Mouse (Mus musculus): ENCODE results near the gene Eif2b3. TPM values are rescaled to one million over a fixed set of nuclear protein-coding genes. Genes with fewer than 3 reads are reported as not detected.

The Eif2b3 gene
- polyA plus RNA-seq, 1 experiment: 0.58 TPM

DNA sequence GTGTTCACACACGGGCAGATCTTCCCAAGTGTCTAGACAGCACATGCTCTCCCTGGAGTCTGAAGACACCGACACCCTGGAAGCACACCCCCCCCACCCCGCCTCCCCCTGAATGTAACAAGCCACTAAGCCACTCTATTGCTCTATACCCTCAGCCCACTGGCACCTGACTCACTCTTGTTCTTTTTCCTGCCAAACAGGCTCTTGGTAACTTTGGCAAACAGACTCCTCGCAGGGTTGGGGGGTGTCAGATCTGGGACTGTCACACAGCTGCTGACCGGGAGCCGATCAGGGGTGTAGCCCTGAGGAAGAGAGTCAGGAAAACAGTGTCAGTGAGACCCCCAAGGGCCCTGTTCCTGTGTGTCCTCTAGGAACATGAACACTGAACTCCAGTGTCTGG, 112.0 kb downstream of the Eif2b3 start:
- no peak for TF ChIP-seq TAL1 (IDR thresholded peaks at IDR 0.05; ENCODE audit: low read length)
- TF ChIP-seq GATA1 (IDR thresholded peaks at IDR 0.05; ENCODE audit: low read length): no peak
- peaks cover 45% of the 10 kb centered on the region for H3K4me1 ChIP-seq (ENCODE audit: control insufficient read depth)

DNA sequence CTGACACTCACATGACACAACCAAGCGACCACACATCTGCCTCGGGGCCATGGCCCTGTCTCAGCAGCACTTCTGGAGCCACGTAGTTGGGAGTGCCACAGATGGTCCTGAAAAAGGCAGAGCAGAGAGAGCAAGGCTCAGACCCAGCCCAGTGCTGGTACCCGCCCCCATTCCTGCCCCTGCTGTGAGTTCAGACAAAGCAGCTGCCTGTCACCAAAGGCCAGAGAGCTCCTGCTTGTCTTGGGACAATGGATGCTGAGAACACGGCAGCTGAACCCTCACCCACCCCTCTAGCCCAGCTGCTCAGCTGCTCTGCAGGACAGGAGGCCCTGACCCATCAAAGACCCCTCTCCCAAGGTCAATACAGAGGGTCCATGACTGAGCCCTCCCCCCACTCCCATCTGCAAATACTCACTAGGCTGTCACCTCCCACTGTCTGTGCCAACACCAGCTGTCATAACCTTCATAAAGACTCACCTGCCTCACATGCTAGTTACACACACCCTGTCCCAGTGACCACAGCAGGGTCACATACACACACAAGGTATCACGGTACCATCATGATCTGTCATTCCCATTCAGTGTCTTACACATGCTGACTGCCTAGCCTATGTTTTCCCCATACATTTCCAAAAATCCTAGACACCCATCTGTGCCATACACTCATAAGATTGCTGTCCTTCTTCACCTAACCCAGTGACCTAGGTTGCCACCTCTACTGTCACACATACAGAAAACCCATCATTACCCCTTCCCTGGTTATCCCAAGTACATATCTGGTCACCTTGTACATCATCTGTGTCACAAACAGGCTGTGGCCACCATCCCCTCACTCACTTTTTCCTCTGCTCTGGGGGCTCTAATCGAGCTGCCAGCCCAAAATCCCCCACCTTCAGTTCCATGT, 112.9 kb downstream of the Eif2b3 start:
- Histone ChIP-seq H3K4me3 (replicated peaks) (no peak overlapping the region), H3K36me3 (ENCODE audit: control insufficient read depth) (peaks cover 21% of the 10 kb centered on the region), H3K9me3 (ENCODE audit: control insufficient read depth, low read length) (peaks cover 4% of the 10 kb centered on the region; the same call in 1 of the 2 replicates), H3K27me3 (ENCODE audit: control insufficient read depth) (peaks cover 30% of the 10 kb centered on the region), H3K4me1 (ENCODE audit: control insufficient read depth) (peaks cover 46% of the 10 kb centered on the region)
- TF ChIP-seq TAL1 (IDR thresholded peaks at IDR 0.05; ENCODE audit: low read length) (no peak), GATA1 (IDR thresholded peaks at IDR 0.05; ENCODE audit: low read length) (no peak)

More for the DNA sequence above, 112.0 kb downstream of the Eif2b3 start:
- Histone ChIP-seq H3K36me3 (ENCODE audit: control insufficient read depth) (peaks cover 21% of the 10 kb centered on the region), H3K9me3 (ENCODE audit: control insufficient read depth, low read length) (peaks cover 4% of the 10 kb centered on the region; the same call in 1 of the 2 replicates), H3K27me3 (ENCODE audit: control insufficient read depth) (peaks cover 30% of the 10 kb centered on the region), H3K4me3 (replicated peaks) (no peak overlapping the region)

DNA sequence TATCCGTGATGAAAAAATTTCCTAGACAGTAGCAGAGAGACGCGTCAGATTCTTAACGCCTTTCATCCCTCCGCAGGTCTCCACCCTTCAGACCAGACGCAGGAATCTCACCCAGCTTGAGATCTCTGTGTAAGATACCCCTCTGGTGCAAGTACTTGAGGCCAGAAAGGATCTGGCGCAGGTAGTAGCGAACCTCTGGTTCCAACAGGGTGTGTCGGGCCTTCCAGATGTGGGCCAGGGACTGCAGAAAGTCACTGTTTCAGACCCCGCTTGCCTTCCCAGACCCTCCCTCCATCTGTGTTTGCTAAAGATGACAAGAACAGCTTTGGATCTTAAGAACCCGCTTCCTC, 113.6 kb downstream of the Eif2b3 start:
- Histone ChIP-seq H3K4me3 (replicated peaks) (peak overlapping the region; percentile 82), H3K27me3 (ENCODE audit: control insufficient read depth) (peaks cover 30% of the 10 kb centered on the region), H3K36me3 (ENCODE audit: control insufficient read depth) (peaks cover 21% of the 10 kb centered on the region), H3K9me3 (ENCODE audit: control insufficient read depth, low read length) (peaks cover 4% of the 10 kb centered on the region; the same call in 1 of the 2 replicates), H3K4me1 (ENCODE audit: control insufficient read depth) (peaks cover 46% of the 10 kb centered on the region)
- no peak for TF ChIP-seq GATA1 (IDR thresholded peaks at IDR 0.05; ENCODE audit: low read length)
- no peak for TF ChIP-seq TAL1 (IDR thresholded peaks at IDR 0.05; ENCODE audit: low read length)

GRCm38 (mm10) chr4:117133366-117133796, 114.2 kb downstream of the Eif2b3 start:
- H3K36me3 ChIP-seq (ENCODE audit: control insufficient read depth): peaks cover 19% of the 10 kb centered on the region

GRCm38 (mm10) chr4:117133817-117134600, 114.8 kb downstream of the Eif2b3 start, which contains the start of gene Plk3:
Plk3 (minus strand) TSS chr4:117133963.
- peaks cover 30% of the 10 kb centered on the region for H3K27me3 ChIP-seq (ENCODE audit: control insufficient read depth)
- peaks cover 16% of the 10 kb centered on the region for H3K36me3 ChIP-seq (ENCODE audit: control insufficient read depth)
- TF ChIP-seq TAL1 (IDR thresholded peaks at IDR 0.05; ENCODE audit: low read length) (no peak), GATA1 (IDR thresholded peaks at IDR 0.05; ENCODE audit: low read length) (no peak)
- peaks cover 4% of the 10 kb centered on the region; the same call in 1 of the 2 replicates for H3K9me3 ChIP-seq (ENCODE audit: control insufficient read depth, low read length)
- H3K4me1 ChIP-seq (ENCODE audit: control insufficient read depth): peaks cover 54% of the 10 kb centered on the region
- peak within 1 kb of the TSS; percentile 82 for H3K4me3 ChIP-seq (replicated peaks)

More at GRCm38 (mm10) chr4:117133366-117133796, 114.2 kb downstream of the Eif2b3 start:
- peaks cover 4% of the 10 kb centered on the region; the same call in 1 of the 2 replicates for H3K9me3 ChIP-seq (ENCODE audit: control insufficient read depth, low read length)
- H3K4me3 ChIP-seq (replicated peaks): peak overlapping the region; percentile 82
- peaks cover 30% of the 10 kb centered on the region for H3K27me3 ChIP-seq (ENCODE audit: control insufficient read depth)
- no peak for TF ChIP-seq TAL1 (IDR thresholded peaks at IDR 0.05; ENCODE audit: low read length)
- TF ChIP-seq GATA1 (IDR thresholded peaks at IDR 0.05; ENCODE audit: low read length): no peak
- H3K4me1 ChIP-seq (ENCODE audit: control insufficient read depth): peaks cover 51% of the 10 kb centered on the region

DNA sequence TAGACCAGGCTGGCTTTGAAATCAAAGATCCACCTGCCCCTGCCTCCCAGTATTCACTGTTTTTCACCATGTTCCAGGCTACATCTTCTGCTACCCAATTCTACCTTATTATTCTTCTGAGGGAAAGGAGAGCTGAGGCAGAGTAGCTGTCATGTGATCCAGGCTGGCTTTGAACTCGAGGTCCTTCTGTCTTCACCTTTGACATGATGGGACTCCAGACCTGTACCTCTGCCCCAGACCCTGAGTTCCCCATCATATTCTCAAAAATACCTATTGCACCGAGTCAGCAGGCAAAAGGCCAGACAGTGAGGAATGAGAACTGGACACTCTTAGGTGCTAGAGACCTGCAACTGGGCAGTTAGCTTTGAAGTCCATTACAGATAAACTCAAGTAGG, 115.4 kb downstream of the Eif2b3 start:
- H3K36me3 ChIP-seq (ENCODE audit: control insufficient read depth): peaks cover 14% of the 10 kb centered on the region
- H3K4me1 ChIP-seq (ENCODE audit: control insufficient read depth): peaks cover 58% of the 10 kb centered on the region
- TF ChIP-seq TAL1 (IDR thresholded peaks at IDR 0.05; ENCODE audit: low read length) (no peak), GATA1 (IDR thresholded peaks at IDR 0.05; ENCODE audit: low read length) (no peak)
- H3K27me3 ChIP-seq (ENCODE audit: control insufficient read depth): peaks cover 30% of the 10 kb centered on the region
- peaks cover 4% of the 10 kb centered on the region; the same call in 1 of the 2 replicates for H3K9me3 ChIP-seq (ENCODE audit: control insufficient read depth, low read length)
- H3K4me3 ChIP-seq (replicated peaks): no peak overlapping the region

GRCm38 (mm10) chr4:117136034-117136433, 116.8 kb downstream of the Eif2b3 start:
- Histone ChIP-seq H3K9me3 (ENCODE audit: control insufficient read depth, low read length) (peaks cover 4% of the 10 kb centered on the region; the same call in 1 of the 2 replicates), H3K36me3 (ENCODE audit: control insufficient read depth) (peaks cover 4% of the 10 kb centered on the region; the same call in 1 of the 2 replicates), H3K27me3 (ENCODE audit: control insufficient read depth) (peaks cover 27% of the 10 kb centered on the region), H3K4me3 (replicated peaks) (peak overlapping the region; percentile 5), H3K4me1 (ENCODE audit: control insufficient read depth) (peaks cover 64% of the 10 kb centered on the region)
- TF ChIP-seq TAL1 (IDR thresholded peaks at IDR 0.05; ENCODE audit: low read length) (no peak), GATA1 (IDR thresholded peaks at IDR 0.05; ENCODE audit: low read length) (no peak)

Other genes with a start within 250 kb of the Eif2b3 start
- gene Toe1, start 211.8 kb upstream of the Eif2b3 start, polyA plus RNA-seq (2012): 0.16 and 0.46 TPM in 2 replicates
- gene Mutyh, start 211.7 kb upstream of the Eif2b3 start, polyA plus RNA-seq (2012): 0.14 TPM in 1 of 2 replicates, not detected in the other
- gene Hpdl, start 197.7 kb upstream of the Eif2b3 start, polyA plus RNA-seq (2012): not detected in 2 replicates
- gene Zswim5, start 142.0 kb upstream of the Eif2b3 start, polyA plus RNA-seq (2012): 0.01 TPM in 1 of 2 replicates, not detected in the other
- 90.7 and 131 TPM in 2 replicates for gene Urod, start 25.0 kb upstream of the Eif2b3 start, polyA plus RNA-seq (2012)
- gene Hectd3, start 24.1 kb upstream of the Eif2b3 start, polyA plus RNA-seq (2012): 3.1 and 6.0 TPM in 2 replicates
- 0.02 and 0.12 TPM in 2 replicates for gene Ptch2, start 76.7 kb downstream of the Eif2b3 start, polyA plus RNA-seq (2012)
- gene Btbd19, start 106.3 kb downstream of the Eif2b3 start, polyA plus RNA-seq (2012): 0.12 and 0.28 TPM in 2 replicates
- not detected in 2 replicates for gene Tctex1d4, start 107.4 kb downstream of the Eif2b3 start, polyA plus RNA-seq (2012)
- 0.19 and 0.21 TPM in 2 replicates for gene Plk3, start 114.6 kb downstream of the Eif2b3 start, polyA plus RNA-seq (2012)
- gene Rps8, start 136.8 kb downstream of the Eif2b3 start, polyA plus RNA-seq (2012): 190 and 246 TPM in 2 replicates
- gene Kif2c, start 163.2 kb downstream of the Eif2b3 start, polyA plus RNA-seq (2012): 1.6 and 2.0 TPM in 2 replicates
- gene Tmem53, start 232.5 kb downstream of the Eif2b3 start, polyA plus RNA-seq (2012): 0.06 TPM in 2 replicates
- gene Armh1, start 232.7 kb downstream of the Eif2b3 start, polyA plus RNA-seq (2012): not detected in 2 replicates

All from erythroblast, embryonic 14.5 days (primary cell).